Mouse (Mus musculus): ENCODE results near the gene Rapgef5.

DNA sequence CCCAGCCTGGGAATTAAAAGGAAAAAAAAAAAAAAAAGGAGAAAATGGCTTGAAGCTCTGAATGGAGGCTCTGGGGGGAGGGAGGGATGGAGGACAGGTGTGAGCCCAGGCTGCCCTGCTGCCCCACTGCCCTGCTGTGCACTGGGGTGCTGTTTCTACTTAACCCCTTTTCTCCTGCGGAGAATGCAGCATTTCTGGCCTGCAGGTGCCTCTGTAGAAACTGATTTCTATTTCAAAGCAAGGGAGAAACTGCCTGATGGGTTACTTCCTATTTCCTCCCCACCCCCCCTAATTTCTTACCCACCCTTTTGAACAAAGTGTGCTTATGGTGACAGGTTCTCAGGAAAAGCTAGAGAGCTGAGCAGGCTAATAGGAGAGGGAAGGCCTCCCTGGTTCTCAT is 176.5 kb downstream of the Rapgef5 start:
- TF ChIP-seq CTCF (IDR thresholded peaks at IDR 0.05; ENCODE audit: low read depth) (no peak), EP300 (IDR thresholded peaks at IDR 0.05; ENCODE audit: low read depth) (no peak)

All from liver, embryonic 14.5 days (tissue).